Mouse (Mus musculus): ENCODE data around the gene Elmod3.
A peak's percentile ranks its signal among the peaks of the same experiment; 100 is the strongest.

Elmod3 gene

GRCm38 (mm10) chr6:72610261-72610660 is 12.0 kb upstream of the Elmod3 start:
- DNase-seq (ENCODE audit: low spot score in 2 of 2), result no peak

GRCm38 (mm10) chr6:72608662-72609184 is 10.5 kb upstream of the Elmod3 start:
- no peak for DNase-seq (ENCODE audit: low spot score in 2 of 2)

GRCm38 (mm10) chr6:72607676-72608075 is 9.5 kb upstream of the Elmod3 start:
- DNase-seq (ENCODE audit: low spot score in 2 of 2), result no peak

GRCm38 (mm10) chr6:72607060-72607459 is 8.8 kb upstream of the Elmod3 start:
- no peak for DNase-seq (ENCODE audit: low spot score in 2 of 2)

- DNase-seq (ENCODE audit: low spot score in 2 of 2), result no peak
Observed at GRCm38 (mm10) chr6:72604066-72604465, 5.9 kb upstream of the Elmod3 start.

- DNase-seq (ENCODE audit: low spot score in 2 of 2), result peak; percentile 60 to 69
Observed at GRCm38 (mm10) chr6:72601732-72602131, 3.5 kb upstream of the Elmod3 start.

- DNase-seq (ENCODE audit: low spot score in 2 of 2), result no peak
Observed at GRCm38 (mm10) chr6:72600771-72601170, 2.6 kb upstream of the Elmod3 start.

GRCm38 (mm10) chr6:72600216-72600615 is 2.0 kb upstream of the Elmod3 start:
- no peak for DNase-seq (ENCODE audit: low spot score in 2 of 2)

GRCm38 (mm10) chr6:72598791-72599557 is 761 bp upstream of the Elmod3 start:
- no peak for DNase-seq (ENCODE audit: low spot score in 2 of 2)

GRCm38 (mm10) chr6:72597083-72597874 is 934 bp downstream of the Elmod3 start:
- no peak for DNase-seq (ENCODE audit: low spot score in 2 of 2)

GRCm38 (mm10) chr6:72593914-72594313 is 4.3 kb downstream of the Elmod3 start:
- no peak for DNase-seq (ENCODE audit: low spot score in 2 of 2)

GRCm38 (mm10) chr6:72593011-72593803 is 5.0 kb downstream of the Elmod3 start:
- peak in 1 of 2 experiments; percentile 18 for DNase-seq (ENCODE audit: low spot score in 2 of 2)

GRCm38 (mm10) chr6:72590111-72590510 is 8.1 kb downstream of the Elmod3 start:
- DNase-seq (ENCODE audit: low spot score in 2 of 2), result no peak

GRCm38 (mm10) chr6:72588307-72588706 is 9.9 kb downstream of the Elmod3 start:
- DNase-seq (ENCODE audit: low spot score in 2 of 2), result no peak

- no peak for DNase-seq (ENCODE audit: low spot score in 2 of 2)
Observed at GRCm38 (mm10) chr6:72586701-72587100, 11.5 kb downstream of the Elmod3 start.

- DNase-seq (ENCODE audit: low spot score in 2 of 2), result no peak
Observed at GRCm38 (mm10) chr6:72584154-72584553, 14.1 kb downstream of the Elmod3 start.

- no peak for DNase-seq (ENCODE audit: low spot score in 2 of 2)
Observed at GRCm38 (mm10) chr6:72583211-72583839, 14.9 kb downstream of the Elmod3 start.

- DNase-seq (ENCODE audit: low spot score in 2 of 2), result no peak
Observed at GRCm38 (mm10) chr6:72581625-72582382, 16.4 kb downstream of the Elmod3 start.

- DNase-seq (ENCODE audit: low spot score in 2 of 2), result no peak
Observed at GRCm38 (mm10) chr6:72576041-72576440, 22.2 kb downstream of the Elmod3 start.

GRCm38 (mm10) chr6:72571826-72572225 is 26.4 kb downstream of the Elmod3 start:
- no peak for DNase-seq (ENCODE audit: low spot score in 2 of 2)

Data from right cerebral cortex, postnatal 36 days (tissue).